Mouse (Mus musculus): Measurements from ENCODE around the gene Amn1.

DNA sequence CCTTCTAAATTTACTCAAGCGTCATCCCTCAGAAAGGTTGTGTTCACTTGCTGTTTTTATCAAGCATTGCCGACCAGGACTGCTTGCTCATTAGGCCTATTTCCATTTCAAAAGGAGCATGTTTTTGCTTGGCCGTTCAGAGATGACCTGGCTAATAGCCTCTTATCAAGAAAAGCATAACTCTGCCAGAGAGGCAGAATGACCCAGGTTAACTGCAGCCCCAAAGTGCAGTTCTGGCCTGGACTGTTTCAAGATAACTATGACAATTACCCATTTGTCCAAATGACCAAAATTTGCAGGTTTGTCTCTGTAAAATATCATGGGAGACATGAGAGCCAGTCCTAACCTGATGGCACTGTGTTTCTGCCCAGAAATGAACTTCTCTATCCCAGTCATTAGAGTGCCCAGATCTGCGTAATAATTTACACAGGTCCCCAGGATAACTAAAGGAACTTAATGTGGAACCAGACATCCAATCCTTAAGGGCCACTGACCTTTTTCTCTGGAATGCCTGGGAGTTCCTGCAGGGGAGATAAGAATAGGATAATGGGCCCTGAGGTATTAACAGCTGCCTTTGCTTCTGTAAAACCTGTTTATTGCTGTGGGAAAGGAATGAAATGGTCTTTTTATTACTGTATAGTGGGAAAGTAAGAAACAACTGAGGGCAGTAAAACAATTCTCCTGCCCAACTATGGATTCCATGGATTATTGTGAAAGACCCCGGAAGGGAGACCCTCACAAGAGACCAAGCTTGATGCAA lies 53.9 kb downstream of the Amn1 start:
- no peak for TF ChIP-seq EP300 (IDR thresholded peaks at IDR 0.05)
- TF ChIP-seq CTCF (IDR thresholded peaks at IDR 0.05) = no peak

Measured in lung, postnatal 0 days (tissue).